Mouse (Mus musculus): ENCODE results near the gene Ache.

GRCm38 (mm10) chr5:137332857-137333511, 45.7 kb downstream of the Ache start:
- TF ChIP-seq POLR2A (IDR thresholded peaks at IDR 0.05; ENCODE audit: extremely low read depth, insufficient read depth, low read length) (no peak), CTCF (IDR thresholded peaks at IDR 0.05; ENCODE audit: low read depth, low read length) (no peak)

All from liver, adult 2 months (tissue).